Mouse (Mus musculus) liver, adult (tissue): ENCODE results near the gene Kcnh1.

Source experiments
- GATA4 ChIP-seq: IDR thresholded peaks from 2 replicates; pipeline ENCODE4 v1.6.1; 2014; ENCODE audit warnings: mild to moderate bottlenecking, low read length; ENCODE audit not compliant: insufficient replicate concordance

Kcnh1 gene

GRCm38 (mm10) chr1:192190508-192191321 is at the start of gene Kcnh1:
Gene Kcnh1, plus strand, starts transcription at chr1:192190774.
- TF ChIP-seq GATA4: no peak

GRCm38 (mm10) chr1:192151179-192151578 is 39.4 kb upstream of the Kcnh1 start:
- TF ChIP-seq GATA4: no peak

- no peak for TF ChIP-seq GATA4
These were observed 19.1 kb upstream of the Kcnh1 start for GRCm38 (mm10) chr1:192171477-192171876.

- no peak for TF ChIP-seq GATA4
These were observed 10.7 kb upstream of the Kcnh1 start for GRCm38 (mm10) chr1:192179877-192180276.

DNA sequence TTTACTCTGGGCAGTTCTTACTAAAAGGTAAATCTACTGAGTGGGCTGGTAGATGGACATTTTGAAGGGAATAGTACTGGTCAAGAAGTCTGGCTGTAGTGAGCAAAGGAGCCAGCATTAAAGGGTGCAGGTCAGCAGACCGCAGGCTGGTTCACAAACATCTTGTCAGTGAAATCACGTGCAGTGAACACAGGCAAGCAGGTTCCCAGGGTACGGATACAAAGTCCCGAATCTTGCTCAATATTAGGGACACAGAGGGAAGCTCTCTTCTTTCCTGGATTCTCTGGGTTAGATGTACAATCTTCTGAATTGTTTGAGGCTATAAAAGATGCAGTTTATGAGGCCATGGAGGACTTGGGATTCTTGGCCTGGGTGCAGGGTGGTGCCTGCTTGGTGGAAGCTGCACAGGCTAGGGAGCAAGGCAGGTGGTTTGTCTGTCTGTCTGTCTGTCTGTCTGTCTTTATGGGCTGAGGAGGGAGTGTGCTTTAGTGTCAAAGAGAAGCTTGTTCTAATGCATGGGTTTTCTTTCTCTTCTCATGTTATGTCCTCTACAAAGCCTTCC is 8.8 kb upstream of the Kcnh1 start:
- no peak for TF ChIP-seq GATA4

GRCm38 (mm10) chr1:192189056-192189455 is 1.5 kb upstream of the Kcnh1 start:
- TF ChIP-seq GATA4: no peak

- TF ChIP-seq GATA4: no peak
These were observed 803 bp upstream of the Kcnh1 start for GRCm38 (mm10) chr1:192189771-192190170.

DNA sequence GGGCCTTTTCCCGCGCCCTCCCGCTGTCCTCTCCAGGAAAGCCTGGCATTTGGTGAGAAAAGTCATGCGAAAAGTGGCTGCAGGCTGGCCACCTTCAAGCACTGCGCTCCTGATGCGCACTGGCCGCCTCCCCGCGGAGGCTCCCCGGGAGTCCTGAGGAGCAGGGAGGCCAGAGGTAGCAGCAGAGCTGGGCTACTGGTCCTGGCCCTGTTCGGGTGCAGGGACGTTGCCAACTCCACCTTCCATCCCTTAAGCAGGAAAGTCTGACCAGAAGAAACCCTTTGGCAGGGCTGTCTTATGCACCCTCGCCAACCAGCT is 707 bp downstream of the Kcnh1 start:
- TF ChIP-seq GATA4: no peak

GRCm38 (mm10) chr1:192191859-192192258 is 1.3 kb downstream of the Kcnh1 start:
- TF ChIP-seq GATA4: no peak

DNA sequence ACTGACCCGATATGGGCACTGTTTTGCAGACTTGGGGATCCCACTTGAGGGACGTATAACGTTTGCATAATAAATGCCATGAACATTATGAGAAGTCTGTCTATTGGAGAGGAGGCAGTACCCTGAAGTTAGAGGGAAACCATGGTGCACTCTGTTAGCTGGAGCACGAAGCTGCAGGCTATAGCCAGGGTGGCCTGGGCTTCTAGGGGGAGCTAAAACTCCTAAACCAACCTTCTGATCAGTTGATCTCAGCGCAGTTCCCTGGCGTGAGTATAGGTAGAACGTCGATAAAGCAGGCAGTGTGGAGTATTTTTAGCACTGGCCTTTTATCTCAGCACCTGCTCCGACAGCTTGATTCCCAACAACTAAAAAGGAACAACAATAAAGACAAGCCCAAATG is 2.1 kb downstream of the Kcnh1 start:
- TF ChIP-seq GATA4: no peak

GRCm38 (mm10) chr1:192193656-192194055 is 3.1 kb downstream of the Kcnh1 start:
- no peak for TF ChIP-seq GATA4

DNA sequence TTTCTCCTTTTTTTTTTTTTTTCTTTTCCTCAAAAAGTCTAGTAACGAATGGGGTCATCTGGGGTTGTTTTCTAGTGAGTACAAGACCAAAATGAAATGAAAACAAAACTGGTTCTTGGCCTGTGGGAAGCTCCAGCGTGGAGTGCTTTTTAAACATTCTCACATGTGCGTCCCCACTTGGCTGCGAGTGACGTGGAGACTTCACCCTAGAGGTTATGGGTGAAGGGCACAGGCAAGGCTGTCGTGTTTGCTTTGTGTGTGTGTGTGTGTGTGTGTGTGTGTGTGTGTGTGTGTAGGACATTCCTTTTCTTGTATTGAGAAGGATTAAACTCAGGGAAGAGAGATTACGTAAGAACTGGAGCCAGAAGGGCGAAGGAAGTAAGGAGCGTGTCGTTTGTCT is 6.9 kb downstream of the Kcnh1 start:
- no peak for TF ChIP-seq GATA4

DNA sequence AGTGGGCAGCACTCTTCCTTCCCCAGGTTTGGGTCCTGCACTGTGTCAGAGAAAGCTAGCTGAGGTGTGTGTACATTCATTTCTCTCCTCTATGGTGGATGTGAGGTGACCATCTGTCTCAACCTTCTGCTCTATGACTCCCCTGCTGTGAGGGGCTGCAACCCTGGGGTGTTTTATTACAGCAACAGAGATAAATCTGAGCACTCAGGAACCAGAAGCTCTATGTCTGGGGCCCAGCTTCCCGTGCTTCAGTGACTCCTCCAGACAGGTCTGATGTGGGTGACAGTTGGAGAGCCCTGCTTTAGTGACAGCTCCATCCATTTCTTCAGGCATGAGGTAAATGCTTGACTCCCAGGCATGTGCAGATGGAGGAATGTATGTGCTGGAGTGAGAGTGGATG is 12.4 kb downstream of the Kcnh1 start:
- TF ChIP-seq GATA4: no peak

DNA sequence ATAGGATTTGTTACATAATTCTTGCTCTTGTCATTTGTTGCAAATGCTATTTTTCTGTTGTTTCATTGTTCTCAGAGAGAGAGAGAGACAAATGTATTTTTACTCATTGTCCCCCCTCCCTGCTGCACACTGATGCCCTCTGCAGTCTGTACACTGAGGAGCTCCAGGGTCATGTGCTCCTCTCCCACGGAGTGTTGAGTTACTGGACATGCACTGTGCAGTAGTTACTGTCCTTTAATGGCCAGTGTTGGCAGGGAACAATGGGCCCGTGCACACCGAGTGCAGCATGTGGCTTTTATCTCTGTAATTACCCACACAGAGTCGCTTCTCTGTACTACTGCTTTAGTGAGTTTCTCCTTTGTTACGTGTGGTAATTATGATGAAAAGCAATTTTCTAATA is 17.4 kb downstream of the Kcnh1 start:
- TF ChIP-seq GATA4: no peak

- TF ChIP-seq GATA4: no peak
These were observed 21.9 kb downstream of the Kcnh1 start for GRCm38 (mm10) chr1:192212448-192212847.

DNA sequence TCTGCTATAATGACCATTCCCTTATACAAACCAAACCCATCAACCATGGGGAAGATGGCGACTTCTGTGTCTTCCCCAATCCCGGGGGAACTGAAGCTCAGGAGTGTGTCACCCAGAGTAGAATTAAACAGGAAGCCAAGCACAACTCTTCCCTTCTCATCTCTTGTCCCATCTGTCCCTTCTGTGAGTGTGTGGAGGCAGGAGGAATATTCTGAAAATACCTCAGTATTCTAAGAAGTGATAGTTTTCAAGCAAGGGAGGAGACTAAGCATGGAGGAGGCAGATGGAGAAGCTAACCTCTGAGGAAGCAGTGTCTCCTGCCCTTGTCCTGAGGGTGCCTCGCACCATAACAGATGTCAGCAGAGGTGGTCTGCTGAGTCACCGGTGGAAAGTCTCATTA is 24.1 kb downstream of the Kcnh1 start:
- TF ChIP-seq GATA4: no peak

DNA sequence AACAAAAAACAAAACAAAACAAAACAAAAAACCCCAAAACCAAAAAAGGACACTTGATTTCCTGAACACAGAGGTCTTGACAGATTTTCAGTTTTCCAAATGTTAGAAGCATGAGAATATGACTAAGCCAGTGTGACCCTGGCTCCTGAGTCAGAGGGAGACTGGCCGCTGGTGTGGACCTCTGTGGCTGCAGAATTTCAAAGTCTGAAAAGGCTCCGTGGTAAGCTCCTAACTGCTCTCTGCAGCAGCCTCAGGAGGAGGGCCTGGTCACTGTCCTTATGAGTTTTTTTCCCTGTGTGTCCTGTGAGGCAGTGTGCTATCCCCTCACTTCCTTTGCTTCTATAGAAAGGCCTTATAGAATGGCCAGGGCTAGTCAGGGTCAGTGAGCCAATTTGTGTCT is 29.6 kb downstream of the Kcnh1 start:
- no peak for TF ChIP-seq GATA4
